18 mouse cellular contexts compared by ENCODE assay signal in genomic region chr4:69628908-69629307, GRCm38 (mm10).
DNase-seq lines count a peak whose midpoint lies in the region; ATAC-seq and TF ChIP-seq lines count a peak whose summit lies in the region.
"Had no signal": no experiment of that assay in that cellular context is flagged by ENCODE, and none has a peak within 500 bp of the region (broad histone marks: within the 10 kb centered on the region; RNA-seq: fewer than 3 reads in every experiment).

No protein-coding gene starts in this region.

- H3K9me3 ChIP-seq in midbrain, postnatal 0 days (ENCODE audit: low read length): no peaks in the 10 kb centered on the region
- H3K9me3 ChIP-seq in midbrain, embryonic 16.5 days (replicated peaks; ENCODE audit: control insufficient read depth, low read length, poor library complexity, severe bottlenecking): no peaks in the 10 kb centered on the region
- H3K9me3 ChIP-seq in neural tube, embryonic 15.5 days (replicated peaks): no peaks in the 10 kb centered on the region
- no peaks in the 10 kb centered on the region for H3K9me3 ChIP-seq in liver, embryonic 12.5 days (replicated peaks)
- H3K9me3 ChIP-seq: embryonic facial prominence, embryonic 10.5 days; limb, embryonic 15.5 days; stomach, embryonic 15.5 days had no signal

- 46% methylated on average over 2 of the region's 2 CpGs for WGBS in midbrain, postnatal 0 days
- 37% methylated on average over 2 of the region's 2 CpGs for WGBS in midbrain, embryonic 16.5 days
- WGBS in neural tube, embryonic 15.5 days: 19% methylated on average over 2 of the region's 2 CpGs
- WGBS in liver, embryonic 12.5 days (ENCODE audit: insufficient replicate concordance): 64% methylated on average over 2 of the region's 2 CpGs

- H3K27ac ChIP-seq in layer of hippocampus, adult 2 months: peak overlapping the region; percentile 57; the same call in 1 of the 2 replicates
- H3K27ac ChIP-seq in midbrain, postnatal 0 days (ENCODE audit: low read depth, low read length): no peak overlapping the region
- H3K27ac ChIP-seq in midbrain, embryonic 16.5 days (ENCODE audit: low read length): no peak overlapping the region
- H3K27ac ChIP-seq in neural tube, embryonic 15.5 days (replicated peaks): no peak overlapping the region
- H3K27ac ChIP-seq in liver, embryonic 12.5 days: no peak overlapping the region
- H3K27ac ChIP-seq: embryonic facial prominence, embryonic 10.5 days; limb, embryonic 15.5 days; stomach, embryonic 15.5 days had no signal

- H3K27me3 ChIP-seq in midbrain, postnatal 0 days (ENCODE audit: insufficient read depth, low read length): no peaks in the 10 kb centered on the region
- no peaks in the 10 kb centered on the region for H3K27me3 ChIP-seq in midbrain, embryonic 16.5 days (ENCODE audit: control insufficient read depth, insufficient read depth, low read depth, low read length)
- no peaks in the 10 kb centered on the region for H3K27me3 ChIP-seq in neural tube, embryonic 15.5 days (replicated peaks)
- H3K27me3 ChIP-seq in liver, embryonic 12.5 days (replicated peaks): no peaks in the 10 kb centered on the region
- H3K27me3 ChIP-seq: limb, embryonic 15.5 days; stomach, embryonic 15.5 days had no signal

- no peak for ATAC-seq in midbrain, postnatal 0 days (ENCODE audit: low FRiP score)
- no peak for ATAC-seq in midbrain, embryonic 16.5 days
- ATAC-seq in neural tube, embryonic 15.5 days (ENCODE audit: low FRiP score): peak; percentile 66; the same call in 1 of the 2 replicates
- ATAC-seq in liver, embryonic 12.5 days: no peak

- TF ChIP-seq CTCF in layer of hippocampus, adult 2 months (conservative IDR thresholded peaks at IDR 0.05): no peak
- TF ChIP-seq CTCF in midbrain, postnatal 0 days (IDR thresholded peaks at IDR 0.05): no peak

- H3K4me1 ChIP-seq in midbrain, postnatal 0 days (ENCODE audit: insufficient read depth, low read length): no peaks in the 10 kb centered on the region
- no peaks in the 10 kb centered on the region for H3K4me1 ChIP-seq in midbrain, embryonic 16.5 days (ENCODE audit: control insufficient read depth, insufficient read depth, low read length)
- H3K4me1 ChIP-seq in neural tube, embryonic 15.5 days: no peaks in the 10 kb centered on the region
- H3K4me1 ChIP-seq in liver, embryonic 12.5 days: no peaks in the 10 kb centered on the region
- H3K4me1 ChIP-seq: embryonic facial prominence, embryonic 10.5 days; limb, embryonic 15.5 days; stomach, embryonic 15.5 days had no signal

- no peak overlapping the region for H3K4me3 ChIP-seq in layer of hippocampus, adult 2 months
- H3K4me3 ChIP-seq in midbrain, postnatal 0 days (ENCODE audit: low read depth, low read length): no peak overlapping the region
- no peak overlapping the region for H3K4me3 ChIP-seq in midbrain, embryonic 16.5 days (ENCODE audit: low read depth, low read length)
- no peak overlapping the region for H3K4me3 ChIP-seq in neural tube, embryonic 15.5 days (replicated peaks)
- H3K4me3 ChIP-seq in liver, embryonic 12.5 days: no peak overlapping the region
- H3K4me3 ChIP-seq: embryonic facial prominence, embryonic 10.5 days; limb, embryonic 15.5 days; myocyte; stomach, embryonic 15.5 days had no signal

- no peak overlapping the region for H3K9ac ChIP-seq in midbrain, postnatal 0 days (replicated peaks; ENCODE audit: low read length, poor library complexity, severe bottlenecking)
- no peak overlapping the region for H3K9ac ChIP-seq in midbrain, embryonic 16.5 days (ENCODE audit: low read depth, low read length)
- H3K9ac ChIP-seq in neural tube, embryonic 15.5 days (replicated peaks): no peak overlapping the region
- no peak overlapping the region for H3K9ac ChIP-seq in liver, embryonic 12.5 days
- H3K9ac ChIP-seq: limb, embryonic 15.5 days; lung, embryonic 14.5 days; stomach, embryonic 15.5 days had no signal

- peak; percentile 13 for DNase-seq in cerebellum, adult 9-10 months
- no peak for DNase-seq in cerebellum, postnatal 4 days (ENCODE audit: low spot score in 2 of 2)
- peak; percentile 11 to 27 for DNase-seq in layer of hippocampus, adult 2 months (ENCODE audit: low spot score in 2 of 2)
- no peak for DNase-seq in layer of hippocampus, adult 9-10 months (ENCODE audit: low spot score)
- DNase-seq in midbrain, postnatal 0 days (ENCODE audit: low spot score): peak; percentile 44
- DNase-seq: gastrocnemius, postnatal 10 days; heart, postnatal 36 days; kidney, adult 2 months; kidney, postnatal 4 days; lung, embryonic 14.5 days; thymus, postnatal 14 days had no signal

- H3K4me2 ChIP-seq in midbrain, postnatal 0 days (ENCODE audit: low read depth, low read length, poor library complexity, severe bottlenecking): no peak overlapping the region
- H3K4me2 ChIP-seq in midbrain, embryonic 16.5 days (ENCODE audit: low read length): no peak overlapping the region
- no peak overlapping the region for H3K4me2 ChIP-seq in neural tube, embryonic 15.5 days
- H3K4me2 ChIP-seq in liver, embryonic 12.5 days: no peak overlapping the region
- H3K4me2 ChIP-seq: limb, embryonic 15.5 days; lung, embryonic 14.5 days; stomach, embryonic 15.5 days had no signal

- no peaks in the 10 kb centered on the region for H3K36me3 ChIP-seq in midbrain, postnatal 0 days (ENCODE audit: insufficient read depth, low read length)
- no peaks in the 10 kb centered on the region for H3K36me3 ChIP-seq in midbrain, embryonic 16.5 days (ENCODE audit: control insufficient read depth, insufficient read depth, low read length)
- no peaks in the 10 kb centered on the region for H3K36me3 ChIP-seq in neural tube, embryonic 15.5 days
- H3K36me3 ChIP-seq in liver, embryonic 12.5 days: no peaks in the 10 kb centered on the region
- H3K36me3 ChIP-seq: embryonic facial prominence, embryonic 10.5 days; limb, embryonic 15.5 days; stomach, embryonic 15.5 days had no signal

Comparison
In these comparisons a context has a peak if more than half of its experiments do, and no peak if none do; other contexts are left out.
1. DNase-seq: peak in cerebellum, adult 9-10 months (single experiment), layer of hippocampus, adult 2 months (2 of 2) and midbrain, postnatal 0 days (single experiment); none in cerebellum, postnatal 4 days (0 of 2) and layer of hippocampus, adult 9-10 months (single experiment).